21 mouse cellular contexts compared by ENCODE assay signal in the genomic region with DNA sequence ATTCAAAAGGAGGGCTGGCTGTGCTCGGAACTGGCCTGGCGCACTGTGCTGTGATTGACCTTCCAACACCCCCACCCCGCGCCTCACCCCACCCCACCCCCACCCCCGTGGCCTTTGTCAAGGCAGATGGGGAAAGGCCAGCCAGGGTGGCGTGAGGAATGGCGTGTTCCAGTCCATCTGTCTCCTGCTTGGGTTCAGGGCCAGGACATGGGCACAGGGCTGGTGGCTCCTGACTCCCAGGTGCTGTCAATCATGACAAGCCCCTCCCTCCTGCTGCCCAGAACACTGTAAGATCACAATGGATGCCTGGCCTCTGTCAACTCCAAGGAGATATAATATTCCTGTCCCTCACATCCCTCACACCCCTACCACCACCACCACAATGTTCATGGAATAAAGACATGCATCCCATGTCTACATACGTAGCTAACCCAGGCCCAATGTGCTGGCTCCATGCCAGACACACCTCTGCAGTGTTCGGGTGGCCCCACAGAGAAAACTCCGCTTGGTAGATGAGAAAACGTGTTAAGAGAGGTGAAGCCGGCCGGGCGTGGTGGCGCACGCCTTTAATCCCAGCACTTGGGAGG. TPM values are rescaled to one million over a fixed set of nuclear protein-coding genes. Genes with fewer than 3 reads are reported as not detected.
DNase-seq lines count a peak whose midpoint lies in the region; TF ChIP-seq lines count a peak whose summit lies in the region.
"Had no signal": no experiment of that assay in that cellular context is flagged by ENCODE, and none has a peak within 500 bp of the region (broad histone marks: within the 10 kb centered on the region; RNA-seq: fewer than 3 reads in every experiment).

No protein-coding gene starts in this region.

- WGBS in cerebellum, adult 2 months: 51% methylated on average over 16 of the region's 16 CpGs

- no peak overlapping the region for H3K9ac ChIP-seq in ES-Bruce4 (ENCODE audit: low read depth, poor library complexity, severe bottlenecking)
- H3K9ac ChIP-seq: forebrain, embryonic 12.5 days; heart, embryonic 15.5 days; limb, embryonic 15.5 days; liver, embryonic 15.5 days; midbrain, embryonic 15.5 days had no signal

- intact Hi-C loops in left cerebral cortex, postnatal 4 days (cut with DNase I): no loop called here

- H3K27me3 ChIP-seq in cerebellum, adult 2 months (ENCODE audit: control insufficient read depth, insufficient read depth, low read length): no peaks in the 10 kb centered on the region
- no peaks in the 10 kb centered on the region for H3K27me3 ChIP-seq in ES-Bruce4 (ENCODE audit: control insufficient read depth, insufficient read depth, low read length, poor library complexity, severe bottlenecking)
- H3K27me3 ChIP-seq: forebrain, embryonic 12.5 days; limb, embryonic 15.5 days; liver, embryonic 15.5 days; midbrain, embryonic 15.5 days had no signal

- no peak overlapping the region; the same call in 1 of the 2 replicates for H3K27ac ChIP-seq in cerebellum, adult 2 months (ENCODE audit: insufficient read depth, low read length)
- H3K27ac ChIP-seq in ES-Bruce4 (ENCODE audit: insufficient read depth, low read length): peak overlapping the region; percentile 33
- H3K27ac ChIP-seq: forebrain, embryonic 12.5 days; heart, embryonic 15.5 days; kidney, postnatal 0 days; limb, embryonic 15.5 days; liver, embryonic 15.5 days; midbrain, embryonic 15.5 days had no signal

- TF ChIP-seq CTCF in cerebellum, adult 2 months (IDR thresholded peaks at IDR 0.05; ENCODE audit: borderline replicate concordance, insufficient read depth, low read depth, low read length): no peak
- no peak for TF ChIP-seq CTCF in ES-Bruce4 (IDR thresholded peaks at IDR 0.05; ENCODE audit: low read depth, low read length)

- DNase-seq in cerebellum, adult 2 months: peak; percentile 47 to 56
- DNase-seq in cerebellum, postnatal 4 days (ENCODE audit: low spot score in 2 of 2): no peak
- peak; percentile 38 for DNase-seq in left cerebral cortex, postnatal 4 days
- no peak for DNase-seq in left cerebral cortex, adult 11 months (ENCODE audit: low spot score)
- DNase-seq in cerebellum, postnatal 25 days: peak; percentile 57 to 68
- DNase-seq in thymus, postnatal 0 days (ENCODE audit: low spot score): no peak
- DNase-seq in B cell, adult 2 months: no peak
- DNase-seq: adrenal gland, adult 8-10 months; gastrocnemius, postnatal 25 days; kidney, adult 11 months; lung, postnatal 10 days; right cerebral cortex, adult 18-20 months; thymus, postnatal 4 days had no signal

- TF ChIP-seq POLR2A in cerebellum, adult 2 months (IDR thresholded peaks at IDR 0.05; ENCODE audit: borderline replicate concordance, insufficient read depth, low read length): no peak
- no peak for TF ChIP-seq POLR2A in ES-Bruce4 (IDR thresholded peaks at IDR 0.05; ENCODE audit: insufficient read depth, low read length)

- H3K4me1 ChIP-seq in cerebellum, adult 2 months (ENCODE audit: control insufficient read depth, insufficient read depth, low read length): peaks cover 42% of the 10 kb centered on the region
- H3K4me1 ChIP-seq in ES-Bruce4 (ENCODE audit: control insufficient read depth, insufficient read depth, low read length): peaks cover 12% of the 10 kb centered on the region
- H3K4me1 ChIP-seq: liver, embryonic 15.5 days had no signal

- 0 out of 2 replicates have a peak, but pooled peaks cover 8% of the 10 kb centered on the region for H3K9me3 ChIP-seq in ES-Bruce4 (replicated peaks; ENCODE audit: control insufficient read depth, insufficient read depth, low read length, poor library complexity, severe bottlenecking)
- H3K9me3 ChIP-seq: forebrain, embryonic 12.5 days; heart, embryonic 15.5 days; limb, embryonic 15.5 days; liver, embryonic 15.5 days; midbrain, embryonic 15.5 days had no signal

- H3K36me3 ChIP-seq in ES-Bruce4 (ENCODE audit: control insufficient read depth, insufficient read depth, low read length, poor library complexity, severe bottlenecking): no peaks in the 10 kb centered on the region
- H3K36me3 ChIP-seq: forebrain, embryonic 12.5 days; heart, embryonic 15.5 days; liver, embryonic 15.5 days; midbrain, embryonic 15.5 days had no signal

- TF ChIP-seq EP300 in ES-Bruce4 (IDR thresholded peaks at IDR 0.05; ENCODE audit: insufficient read depth, low read depth, low read length): peak; percentile 72; the same call in 1 of the 2 replicates

- H3K4me3 ChIP-seq in cerebellum, adult 2 months (replicated peaks; ENCODE audit: insufficient read depth, low read depth, low read length): no peak overlapping the region
- H3K4me3 ChIP-seq in ES-Bruce4 (ENCODE audit: low read depth, low read length): no peak overlapping the region
- H3K4me3 ChIP-seq: forebrain, embryonic 12.5 days; heart, embryonic 15.5 days; limb, embryonic 15.5 days; liver, embryonic 15.5 days; midbrain, embryonic 15.5 days had no signal

RNA-seq across cellular contexts. Expression of gene Cmklr1, which starts 30.0 kb away (rescaled TPM):
- polyA plus RNA-seq in cerebellum, adult 2 months (2012; rRNA removed): 2.2 and 3.0 TPM in 2 replicates
- 1 to 10 TPM; 2.7 to 2.9 TPM for total RNA-seq in left cerebral cortex, postnatal 4 days (2021)
- 1.8 and 2.1 TPM in 2 replicates for polyA plus RNA-seq in ES-Bruce4 (2011; ENCODE audit: insufficient read depth, insufficient read length, low read depth, missing spikeins)
- polyA plus RNA-seq in thymus, postnatal 0 days (2015; fragmentation: Nextera tagmentation; extraction: Ambion mirVana): 2.9 and 3.8 TPM in 2 replicates
- total RNA-seq: hematopoietic stem cell, adult 5-6 weeks had no signal

Comparison
In these comparisons a context has a peak if more than half of its experiments do, and no peak if none do; other contexts are left out.
1. DNase-seq: peak in cerebellum, adult 2 months (2 of 2), left cerebral cortex, postnatal 4 days (single experiment) and cerebellum, postnatal 25 days (2 of 2); none in cerebellum, postnatal 4 days (0 of 2), left cerebral cortex, adult 11 months (single experiment), thymus, postnatal 0 days (single experiment) and B cell, adult 2 months (0 of 2).